Mouse (Mus musculus) heart, embryonic 15.5 days (tissue): ENCODE measurements at regions not wholly inside any gene's neighbourhood (a gene's known extent, or its start where the extent isn't known, plus 50 kb on each side); places are given as distances from the start of the nearest gene placed in this dataset.

Experiments used
- ATAC-seq: fragments of 200-750 bp; cut with Nextera tagmentation; replicated peaks from 2 replicates; pipeline ENCODE4 v1.8.0; 2017; ENCODE audit warnings: low read depth, moderate TSS enrichment; ENCODE audit not compliant: insufficient number of reproducible peaks, insufficient read depth, low FRiP score
- H3K27ac ChIP-seq: fragments of 300-500 bp; sonication (generic); 2 replicates; pipeline ENCODE4 v1.5.1; 2015; ENCODE audit warnings: mild to moderate bottlenecking, inconsistent platforms
- H3K27me3 ChIP-seq: fragments of 300-500 bp; sonication (generic); 2 replicates; pipeline ENCODE4 v1.6.1; 2015; ENCODE audit warnings: inconsistent platforms
- H3K36me3 ChIP-seq: fragments of 300-500 bp; sonication (generic); 2 replicates; pipeline ENCODE4 v1.6.1; 2015; ENCODE audit warnings: mild to moderate bottlenecking, inconsistent platforms
- H3K4me1 ChIP-seq: fragments of 300-500 bp; sonication (generic); replicated peaks from 2 replicates; pipeline ENCODE4 v1.6.1; 2015; ENCODE audit warnings: inconsistent platforms
- H3K4me2 ChIP-seq: fragments of 300-500 bp; sonication (generic); 2 replicates; pipeline ENCODE4 v1.6.1; 2015; ENCODE audit warnings: inconsistent platforms, mild to moderate bottlenecking, moderate library complexity
- H3K4me3 ChIP-seq: fragments of 300-500 bp; sonication (generic); 2 replicates; pipeline ENCODE4 v1.5.1; 2015; ENCODE audit warnings: mild to moderate bottlenecking, inconsistent platforms
- H3K9ac ChIP-seq: fragments of 300-500 bp; sonication (generic); 2 replicates; pipeline ENCODE4 v1.6.1; 2015; ENCODE audit warnings: mild to moderate bottlenecking, inconsistent platforms
- H3K9me3 ChIP-seq: fragments of 300-500 bp; sonication (generic); replicated peaks from 2 replicates; pipeline ENCODE4 v1.6.1; 2016; ENCODE audit warnings: inconsistent platforms
- WGBS: fragments of 180-500 bp; shearing (Covaris S2); methylation state at CpG from one replicate; pipeline ENCODE4 v1.1.7; 2015; ENCODE audit warnings: mixed read lengths; 5-methylcytosine and 5-hydroxymethylcytosine counted together

GRCm38 (mm10) chr14:115017410-115018153 is 74.4 kb upstream of the Gpc5 start:
- Histone ChIP-seq H3K9me3 (no peaks in the 10 kb centered on the region), H3K4me3 (peak overlapping the region; percentile 50), H3K4me2 (peak overlapping the region; percentile 71), H3K27me3 (no peaks in the 10 kb centered on the region), H3K9ac (peak overlapping the region; percentile 47; the same call in 1 of the 2 replicates), H3K36me3 (no peaks in the 10 kb centered on the region), H3K4me1 (no peaks in the 10 kb centered on the region), H3K27ac (no peak overlapping the region)
- 17% methylated on average over 22 of the region's 22 CpGs for WGBS
- ATAC-seq: no peak

- no peak overlapping the region for H3K9ac ChIP-seq
- no peak for ATAC-seq
- no peak overlapping the region for H3K4me3 ChIP-seq
- no peaks in the 10 kb centered on the region for H3K4me1 ChIP-seq
- no peak overlapping the region for H3K27ac ChIP-seq
- 84% methylated on average over 7 of the region's 7 CpGs for WGBS
- H3K4me2 ChIP-seq: no peak overlapping the region
- no peaks in the 10 kb centered on the region for H3K36me3 ChIP-seq
- no peaks in the 10 kb centered on the region for H3K9me3 ChIP-seq
- H3K27me3 ChIP-seq: no peaks in the 10 kb centered on the region
These were observed 64.0 kb upstream of the Gpc5 start for GRCm38 (mm10) chr14:115028011-115028410.

- Histone ChIP-seq H3K27me3 (no peaks in the 10 kb centered on the region), H3K27ac (no peak overlapping the region), H3K4me2 (no peak overlapping the region), H3K9ac (no peak overlapping the region), H3K4me1 (no peaks in the 10 kb centered on the region), H3K9me3 (no peaks in the 10 kb centered on the region), H3K36me3 (no peaks in the 10 kb centered on the region), H3K4me3 (no peak overlapping the region)
- WGBS: 44% methylated on average over 4 of the region's 4 CpGs
- ATAC-seq: no peak
These were observed 60.3 kb upstream of the Gpc5 start for GRCm38 (mm10) chr14:115031734-115032133.

- Histone ChIP-seq H3K27ac (no peak overlapping the region), H3K4me2 (no peak overlapping the region), H3K4me3 (no peak overlapping the region), H3K9me3 (no peaks in the 10 kb centered on the region), H3K9ac (no peak overlapping the region), H3K27me3 (no peaks in the 10 kb centered on the region), H3K36me3 (no peaks in the 10 kb centered on the region), H3K4me1 (no peaks in the 10 kb centered on the region)
- no peak for ATAC-seq
- WGBS: 81% methylated on average over 5 of the region's 5 CpGs
These were observed 58.5 kb upstream of the Gpc5 start for GRCm38 (mm10) chr14:115033375-115033969.

GRCm38 (mm10) chr14:115034718-115035437 is 57.1 kb upstream of the Gpc5 start:
- Histone ChIP-seq H3K27me3 (no peaks in the 10 kb centered on the region), H3K9me3 (no peaks in the 10 kb centered on the region), H3K27ac (no peak overlapping the region), H3K4me1 (no peaks in the 10 kb centered on the region), H3K4me3 (no peak overlapping the region), H3K4me2 (no peak overlapping the region), H3K9ac (no peak overlapping the region), H3K36me3 (no peaks in the 10 kb centered on the region)
- WGBS: 82% methylated on average over 10 of the region's 10 CpGs
- ATAC-seq: no peak

- WGBS: 45% methylated on average over 5 of the region's 5 CpGs
- no peak for ATAC-seq
- H3K27ac ChIP-seq: no peak overlapping the region
These were observed 54.8 kb upstream of the Gpc5 start for GRCm38 (mm10) chr14:115037086-115037793.

GRCm38 (mm10) chr14:115038788-115039187 is 53.2 kb upstream of the Gpc5 start:
- H3K4me1 ChIP-seq: peaks cover 17% of the 10 kb centered on the region
- peaks cover 4% of the 10 kb centered on the region; the same call in 1 of the 2 replicates for H3K36me3 ChIP-seq
- H3K27me3 ChIP-seq: no peaks in the 10 kb centered on the region
- no peak overlapping the region for H3K4me3 ChIP-seq
- H3K27ac ChIP-seq: no peak overlapping the region
- H3K9ac ChIP-seq: no peak overlapping the region
- ATAC-seq: no peak
- WGBS: 54% methylated on average over 5 of the region's 5 CpGs
- H3K4me2 ChIP-seq: no peak overlapping the region
- H3K9me3 ChIP-seq: no peaks in the 10 kb centered on the region

More at GRCm38 (mm10) chr14:115037086-115037793, 54.8 kb upstream of the Gpc5 start:
- Histone ChIP-seq H3K27me3 (no peaks in the 10 kb centered on the region), H3K9ac (no peak overlapping the region), H3K4me3 (no peak overlapping the region), H3K4me2 (no peak overlapping the region), H3K9me3 (no peaks in the 10 kb centered on the region), H3K36me3 (no peaks in the 10 kb centered on the region), H3K4me1 (peaks cover 5% of the 10 kb centered on the region)

- Histone ChIP-seq H3K4me1 (peaks cover 23% of the 10 kb centered on the region), H3K36me3 (peaks cover 11% of the 10 kb centered on the region), H3K27ac (no peak overlapping the region), H3K4me3 (no peak overlapping the region), H3K9me3 (no peaks in the 10 kb centered on the region), H3K9ac (no peak overlapping the region), H3K4me2 (peak overlapping the region; percentile 98; the same call in 1 of the 2 replicates), H3K27me3 (no peaks in the 10 kb centered on the region)
- WGBS: 69% methylated on average over 5 of the region's 5 CpGs
- no peak for ATAC-seq
These were observed 52.5 kb upstream of the Gpc5 start for GRCm38 (mm10) chr14:115039524-115039923.

- Histone ChIP-seq H3K27me3 (no peaks in the 10 kb centered on the region), H3K4me3 (peak overlapping the region; percentile 91), H3K4me1 (peaks cover 25% of the 10 kb centered on the region), H3K9me3 (no peaks in the 10 kb centered on the region), H3K27ac (peak overlapping the region; percentile 96), H3K9ac (peak overlapping the region; percentile 75), H3K36me3 (peaks cover 16% of the 10 kb centered on the region), H3K4me2 (peak overlapping the region; percentile 98)
- ATAC-seq: no peak
- WGBS: 2% methylated on average over 29 of the region's 30 CpGs
These were observed 51.9 kb upstream of the Gpc5 start for GRCm38 (mm10) chr14:115040091-115040571.

GRCm38 (mm10) chr14:115040578-115041206 is 51.3 kb upstream of the Gpc5 start:
- H3K4me3 ChIP-seq: peak overlapping the region; percentile 91
- H3K36me3 ChIP-seq: peaks cover 22% of the 10 kb centered on the region
- ATAC-seq: peak; percentile 85
- H3K9me3 ChIP-seq: no peaks in the 10 kb centered on the region
- H3K9ac ChIP-seq: peak overlapping the region; percentile 98
- H3K27ac ChIP-seq: peak overlapping the region; percentile 96
- WGBS: under 1% methylated on average over 79 of the region's 94 CpGs
- H3K4me1 ChIP-seq: peaks cover 25% of the 10 kb centered on the region
- no peaks in the 10 kb centered on the region for H3K27me3 ChIP-seq
- peak overlapping the region; percentile 98 for H3K4me2 ChIP-seq
